Comparison of ENCODE assay signal across 1 mouse cellular context in genomic region chr15:81802001-81802890, GRCm38 (mm10).
A peak's percentile ranks its signal among the peaks of the same experiment; 100 is the strongest.
TF ChIP-seq lines count a peak whose summit lies in the region.

Gene Tef, plus strand, starts transcription at chr15:81802421.

TF ChIP-seq in MEL, 35 proteins besides CTCF, POLR2A, EP300 and RAD21 (continued from another document):
- TF ChIP-seq TCF12 (IDR thresholded peaks at IDR 0.05; ENCODE audit: low read depth, low read length) (peak; percentile 55), CHD2 (IDR thresholded peaks at IDR 0.05; ENCODE audit: low read length) (0 out of 2 replicates have a peak, but pooled peaks have one; percentile 25), JUND (IDR thresholded peaks at IDR 0.05; ENCODE audit: low read depth, low read length) (no peak), ZMIZ1 (IDR thresholded peaks at IDR 0.05; ENCODE audit: low read depth, low read length) (peak; percentile 61; the same call in 1 of the 2 replicates), USF1 (IDR thresholded peaks at IDR 0.05; ENCODE audit: low read depth, low read length) (peak; percentile 100), MXI1 (IDR thresholded peaks at IDR 0.05; ENCODE audit: low read depth, low read length) (peak; percentile 96), GABPA (IDR thresholded peaks at IDR 0.05; ENCODE audit: low read depth, low read length) (no peak)
TF ChIP-seq in MEL: peak in this region for 21.
